Mouse (Mus musculus): ENCODE data around the gene Ampd2.

GRCm38 (mm10) chr3:108124131-108124530 lies 37.7 kb upstream of the Ampd2 start:
- TF ChIP-seq CTCF (IDR thresholded peaks at IDR 0.05; ENCODE audit: low read depth, low read length), result no peak
- TF ChIP-seq POLR2A (IDR thresholded peaks at IDR 0.05; ENCODE audit: extremely low read depth, insufficient read depth, low read length), result no peak

Data from liver, adult 2 months (tissue).